Mouse (Mus musculus) testis, postnatal 10 days (tissue): ENCODE data around the gene Rpl38.

Source experiments
- DNase-seq: peaks from one replicate; pipeline ENCODE4 v3.0.0; 2021; ENCODE audit warnings: low spot score

The Rpl38 gene

DNA sequence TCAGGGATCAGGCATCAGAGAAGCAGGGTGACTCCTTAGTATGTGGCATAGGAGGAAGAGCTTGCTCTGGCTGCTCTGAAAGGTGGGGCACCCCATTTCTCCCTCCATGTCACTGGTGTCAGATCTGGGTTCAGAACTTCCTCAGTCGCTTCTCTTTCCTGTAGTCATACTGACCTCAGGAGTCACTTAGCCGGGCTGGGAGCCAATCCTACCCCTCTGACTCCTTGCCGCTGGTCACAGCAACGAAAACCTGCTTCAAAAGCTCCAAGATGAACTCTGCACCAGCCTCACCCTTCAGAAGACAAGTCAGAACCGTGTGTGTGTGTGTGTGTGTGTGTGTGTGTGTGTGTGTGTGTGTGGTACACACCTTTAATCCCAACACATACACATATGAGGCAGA is 38.0 kb downstream of the Rpl38 start:
- no peak for DNase-seq

- DNase-seq: no peak
Measured at GRCm38 (mm10) chr11:114711393-114711792, 43.1 kb downstream of the Rpl38 start.

GRCm38 (mm10) chr11:114711861-114712260 is 43.5 kb downstream of the Rpl38 start:
- no peak for DNase-seq

DNA sequence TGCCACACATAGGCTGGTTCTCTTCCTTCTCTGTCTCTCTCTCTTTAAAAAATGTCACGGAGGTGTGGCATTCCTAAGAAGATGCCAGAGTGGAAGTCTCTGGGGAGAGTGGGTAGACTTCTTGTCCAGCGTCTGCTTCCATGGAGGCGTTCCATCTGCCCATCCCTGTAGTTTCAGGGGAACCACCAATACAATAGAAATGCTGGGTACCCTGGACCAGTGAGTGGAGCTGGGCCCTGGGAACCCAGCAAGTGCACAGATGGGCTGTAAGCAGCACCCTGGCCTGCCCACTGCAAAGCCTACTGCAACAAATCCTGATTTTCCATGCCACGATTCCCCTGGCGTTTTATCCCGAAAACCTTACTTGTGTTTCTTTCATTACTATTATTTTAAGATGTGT is 46.2 kb downstream of the Rpl38 start:
- DNase-seq: no peak

- no peak for DNase-seq
Measured at GRCm38 (mm10) chr11:114715531-114715930, 47.2 kb downstream of the Rpl38 start.

GRCm38 (mm10) chr11:114720535-114720934 is 52.2 kb downstream of the Rpl38 start:
- DNase-seq: no peak
